Mouse (Mus musculus): ENCODE measurements around the gene Cd248.

DNA sequence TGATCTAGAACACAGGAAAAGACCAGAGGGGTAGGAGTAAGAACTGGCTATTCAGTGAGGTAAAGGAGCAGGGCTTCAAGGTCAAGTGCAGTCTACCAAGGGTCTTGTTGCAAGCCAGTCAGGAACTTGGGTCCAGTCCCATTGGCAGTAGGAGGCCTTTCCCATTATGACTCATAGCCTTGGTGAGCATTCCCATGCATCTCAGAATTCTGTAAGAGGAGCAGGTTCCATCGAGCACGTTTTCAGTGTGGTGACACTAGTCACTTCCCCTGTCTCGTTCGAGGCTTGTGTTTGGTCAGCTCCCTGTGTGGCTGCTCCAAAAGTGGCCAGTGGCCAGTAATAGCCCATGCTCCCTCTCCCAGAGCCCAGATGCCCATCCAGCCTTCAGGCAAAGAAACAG, 22.3 kb upstream of the Cd248 start:
- TF ChIP-seq ZNF384 (IDR thresholded peaks at IDR 0.05; ENCODE audit: low read depth, low read length) (no peak), HCFC1 (IDR thresholded peaks at IDR 0.05; ENCODE audit: borderline replicate concordance, insufficient read depth, low read length) (no peak)

Data from ES-E14 (cell line).